Mouse (Mus musculus) liver, embryonic 13.5 days (tissue): ENCODE data around the gene Top2a. TPM values are rescaled to one million over a fixed set of nuclear protein-coding genes. Genes with fewer than 3 reads are reported as not detected.

Experiments
- ATAC-seq: fragments of 200-750 bp; cut with Nextera tagmentation; 2 replicates; pipeline ENCODE4 v1.8.0; 2017; ENCODE audit warnings: low read depth, mild to moderate bottlenecking, moderate number of reproducible peaks, moderate library complexity
- DNase-seq: peaks from one replicate; pipeline ENCODE4 v3.0.0; 2022
- H3K27ac ChIP-seq: fragments of 300-500 bp; sonication (generic); 2 replicates; pipeline ENCODE4 v1.5.1; 2015; ENCODE audit warnings: moderate library complexity, mild to moderate bottlenecking, inconsistent platforms
- H3K27me3 ChIP-seq: fragments of 300-500 bp; sonication (generic); 2 replicates; pipeline ENCODE4 v1.6.1; 2015; ENCODE audit warnings: mild to moderate bottlenecking, inconsistent platforms
- H3K36me3 ChIP-seq: fragments of 300-500 bp; sonication (generic); 2 replicates; pipeline ENCODE4 v1.6.1; 2015; ENCODE audit warnings: mild to moderate bottlenecking, inconsistent platforms
- H3K4me1 ChIP-seq: fragments of 300-500 bp; sonication (generic); replicated peaks from 2 replicates; pipeline ENCODE4 v1.6.1; 2015; ENCODE audit warnings: inconsistent platforms
- H3K4me2 ChIP-seq: fragments of 300-500 bp; sonication (generic); 2 replicates; pipeline ENCODE4 v1.6.1; 2015; ENCODE audit warnings: inconsistent platforms, mild to moderate bottlenecking, moderate library complexity
- H3K4me3 ChIP-seq: fragments of 300-500 bp; sonication (generic); replicated peaks from 2 replicates; pipeline ENCODE4 v1.5.1; 2015; ENCODE audit warnings: mild to moderate bottlenecking, inconsistent platforms
- H3K9ac ChIP-seq: fragments of 300-500 bp; sonication (generic); 2 replicates; pipeline ENCODE4 v1.6.1; 2015; ENCODE audit warnings: mild to moderate bottlenecking, inconsistent platforms
- H3K9me3 ChIP-seq: fragments of 300-500 bp; sonication (generic); replicated peaks from 2 replicates; pipeline ENCODE4 v1.6.1; 2016; ENCODE audit warnings: inconsistent platforms
- WGBS: fragments of 180-500 bp; shearing (Covaris S2); methylation state at CpG from one replicate; pipeline ENCODE4 v1.1.7; 2015; ENCODE audit not compliant: insufficient replicate concordance; 5-methylcytosine and 5-hydroxymethylcytosine counted together
- polyA plus RNA-seq: library from polyadenylated mRNA; unstranded; fragments of >200 nt; fragmentation: Nextera tagmentation; extraction: Ambion mirVana; gene quantifications from 2 replicates; pipeline ENCODE4 v1.2.1, GENCODE M21; 2015

Top2a gene
- polyA plus RNA-seq, 1 experiment from 2014 or later: 208 TPM

DNA sequence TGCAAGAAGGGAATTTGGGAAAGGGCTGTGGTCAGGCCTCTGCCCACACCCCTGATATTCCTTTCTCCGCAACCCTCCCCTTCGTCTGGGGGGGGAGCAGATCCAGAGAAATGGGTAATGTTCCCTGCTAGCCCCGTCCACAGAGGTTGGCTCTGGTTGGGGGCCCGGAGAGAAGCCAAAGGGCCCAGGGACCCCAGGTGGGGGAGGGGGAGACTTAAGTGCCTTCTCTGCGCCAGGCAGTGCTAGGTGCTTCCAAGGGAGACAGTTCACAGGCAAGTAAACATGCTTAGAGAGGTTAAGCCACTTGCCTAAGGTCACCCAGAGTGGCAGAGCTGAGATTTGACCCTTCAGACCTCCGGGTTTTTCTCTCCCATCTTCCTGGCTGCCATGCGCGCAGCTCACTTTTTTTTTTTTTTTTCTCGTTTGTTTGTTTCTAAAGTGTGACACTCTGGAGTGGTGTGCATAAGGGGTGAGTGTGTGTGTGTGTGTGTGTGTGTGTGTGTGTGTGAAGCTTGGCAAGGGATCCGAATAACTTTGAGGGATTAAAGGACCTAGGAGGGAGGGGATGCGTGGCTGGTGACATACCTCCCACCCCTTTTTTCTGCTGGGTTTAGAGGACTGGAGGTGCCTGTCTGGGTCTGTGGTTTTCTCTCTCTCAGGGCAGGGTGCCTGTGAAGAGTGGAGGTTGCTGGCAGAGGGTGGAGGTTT lies 78.9 kb downstream of the Top2a start:
- H3K27me3 ChIP-seq: peaks cover 11% of the 10 kb centered on the region
- peak overlapping the region; percentile 81 for H3K27ac ChIP-seq
- H3K4me3 ChIP-seq: no peak overlapping the region
- peak overlapping the region; percentile 29; the same call in 1 of the 2 replicates for H3K4me2 ChIP-seq
- no peak for ATAC-seq
- peaks cover 96% of the 10 kb centered on the region for H3K4me1 ChIP-seq
- no peaks in the 10 kb centered on the region for H3K9me3 ChIP-seq
- DNase-seq: no peak
- no peaks in the 10 kb centered on the region for H3K36me3 ChIP-seq
- 41% methylated on average over 11 of the region's 11 CpGs for WGBS
- no peak overlapping the region for H3K9ac ChIP-seq

- ATAC-seq (no peak), DNase-seq (no peak)
- peak overlapping the region; percentile 81 for H3K27ac ChIP-seq
- peaks cover 23% of the 10 kb centered on the region for H3K27me3 ChIP-seq
- H3K4me1 ChIP-seq: peaks cover 96% of the 10 kb centered on the region
- peak overlapping the region; percentile 15; the same call in 1 of the 2 replicates for H3K9ac ChIP-seq
- no peaks in the 10 kb centered on the region for H3K36me3 ChIP-seq
- WGBS: 31% methylated on average over 14 of the region's 14 CpGs
- no peaks in the 10 kb centered on the region for H3K9me3 ChIP-seq
- H3K4me3 ChIP-seq: no peak overlapping the region
- H3K4me2 ChIP-seq: peak overlapping the region; percentile 89
These were observed 80.1 kb downstream of the Top2a start for GRCm38 (mm10) chr11:98943741-98944461.

Other genes starting within 250 kb of the Top2a start
- gene Nr1d1, start 248.9 kb downstream of the Top2a start, polyA plus RNA-seq: 0.59 and 1.0 TPM in 2 replicates
- 6.8 and 6.9 TPM in 2 replicates for gene Msl1, start 228.7 kb downstream of the Top2a start, polyA plus RNA-seq
- 13.3 and 16.1 TPM in 2 replicates for gene Casc3, start 219.3 kb downstream of the Top2a start, polyA plus RNA-seq
- gene Rapgefl1, start 187.4 kb downstream of the Top2a start, polyA plus RNA-seq: 0.20 and 0.23 TPM in 2 replicates
- 1.3 TPM in 2 replicates for gene Wipf2, start 160.6 kb downstream of the Top2a start, polyA plus RNA-seq
- 69.1 and 79.8 TPM in 2 replicates for gene Cdc6, start 116.4 kb downstream of the Top2a start, polyA plus RNA-seq
- gene Rara, start 96.4 kb downstream of the Top2a start, polyA plus RNA-seq: 3.4 and 3.8 TPM in 2 replicates
- not detected in 2 replicates for gene Gjd3, start 41.2 kb downstream of the Top2a start, polyA plus RNA-seq
- gene Igfbp4, start 17.1 kb upstream of the Top2a start, polyA plus RNA-seq: 168 and 194 TPM in 2 replicates
- 0.22 and 0.32 TPM in 2 replicates for gene Tns4, start 65.1 kb upstream of the Top2a start, polyA plus RNA-seq
- 0.07 and 0.17 TPM in 2 replicates for gene Ccr7, start 130.9 kb upstream of the Top2a start, polyA plus RNA-seq
- 96.0 and 123 TPM in 2 replicates for gene Smarce1, start 206.8 kb upstream of the Top2a start, polyA plus RNA-seq
- gene Krt222, start 219.9 kb upstream of the Top2a start, polyA plus RNA-seq: 0.05 and 0.29 TPM in 2 replicates